Mouse (Mus musculus) MEL (cell line): ENCODE results near the gene Rimklb. TPM values are rescaled to one million over a fixed set of nuclear protein-coding genes. Genes with fewer than 3 reads are reported as not detected.

ENCODE experiments used
- DNase-seq: peaks from one replicate; pipeline ENCODE4 v3.0.0; 2011; ENCODE audit warnings: low read depth, low spot score
- H3K27ac ChIP-seq: 2 replicates; pipeline ENCODE4 v1.5.1; 2012; ENCODE audit warnings: low read depth, mild to moderate bottlenecking, control low read depth, low read length, moderate library complexity; ENCODE audit not compliant: control insufficient read depth
- H3K27me3 ChIP-seq, 2 experiments: fragments of 150-350 bp in 1 of 2; sonication (generic) in 1 of 2; 2 replicates each; pipeline ENCODE4 v1.6.1; 2012; ENCODE audit warnings: low read length in 2 of 2, mild to moderate bottlenecking in 2 of 2, improper control_type of control experiment in 1 of 2, moderate library complexity in 1 of 2; ENCODE audit not compliant: insufficient read depth in 2 of 2, control insufficient read depth in 1 of 2
- H3K36me3 ChIP-seq, 2 experiments: 2 replicates each; pipeline ENCODE4 v1.6.1; 2012 to 2014; ENCODE audit warnings: low read length in 2 of 2, improper control_type of control experiment in 1 of 2, inconsistent platforms in 1 of 2, mild to moderate bottlenecking in 1 of 2; ENCODE audit not compliant: insufficient read depth in 2 of 2, control insufficient read depth in 1 of 2
- H3K4me1 ChIP-seq, 2 experiments: fragments of 150-350 bp in 1 of 2; sonication (generic) in 1 of 2; 2 replicates each; pipeline ENCODE4 v1.6.1; 2012; ENCODE audit warnings: low read length in 2 of 2, improper control_type of control experiment in 1 of 2, mild to moderate bottlenecking in 1 of 2; ENCODE audit not compliant: insufficient read depth in 2 of 2, control insufficient read depth in 1 of 2
- H3K4me3 ChIP-seq, 2 experiments: fragments of 150-350 bp in 1 of 2; sonication (generic) in 1 of 2; 2 replicates each; pipeline ENCODE4 v1.5.1; 2012; ENCODE audit warnings: low read depth in 2 of 2, low read length in 2 of 2, mild to moderate bottlenecking in 2 of 2, moderate library complexity in 2 of 2, control low read depth in 1 of 2, improper control_type of control experiment in 1 of 2; ENCODE audit not compliant: control insufficient read depth in 1 of 2, insufficient read depth in 1 of 2
- H3K79me2 ChIP-seq: 2 replicates; pipeline ENCODE4 v1.6.1; 2012; ENCODE audit warnings: mild to moderate bottlenecking, low read length, moderate library complexity; ENCODE audit not compliant: control insufficient read depth, poor library complexity, insufficient read depth
- H3K9ac ChIP-seq: 2 replicates; pipeline ENCODE4 v1.6.1; 2012; ENCODE audit warnings: low read depth, mild to moderate bottlenecking, control low read depth, low read length, moderate library complexity; ENCODE audit not compliant: control insufficient read depth, poor library complexity, severe bottlenecking
- H3K9me3 ChIP-seq: fragments of 150-350 bp; sonication (generic); replicated peaks from 2 replicates; pipeline ENCODE4 v1.6.1; 2012; ENCODE audit warnings: mild to moderate bottlenecking, low read length, improper control_type of control experiment, moderate library complexity; ENCODE audit not compliant: insufficient read depth
- CHD2 ChIP-seq: IDR thresholded peaks from 2 replicates; pipeline ENCODE4 v1.6.1; 2011; ENCODE audit warnings: low read length, improper control_type of control experiment
- ETS1 ChIP-seq: IDR thresholded peaks from 2 replicates; pipeline ENCODE4 v1.6.1; 2012; ENCODE audit warnings: low read depth, mild to moderate bottlenecking, inconsistent platforms, low read length, improper control_type of control experiment, moderate library complexity
- GABPA ChIP-seq: IDR thresholded peaks from 2 replicates; pipeline ENCODE4 v1.6.1; 2012; ENCODE audit warnings: low read depth, mild to moderate bottlenecking, inconsistent platforms, low read length, improper control_type of control experiment, moderate library complexity
- GATA1 ChIP-seq: IDR thresholded peaks from 2 replicates; pipeline ENCODE4 v1.6.1; 2011; ENCODE audit warnings: low read depth, low read length, improper control_type of control experiment
- KAT2A ChIP-seq: conservative IDR thresholded peaks from 2 replicates; pipeline ENCODE4 v1.6.1; 2012; ENCODE audit warnings: low read depth, low read length, improper control_type of control experiment, inconsistent platforms
- MAX ChIP-seq: IDR thresholded peaks from 2 replicates; pipeline ENCODE4 v1.6.1; 2011; ENCODE audit warnings: low read length, improper control_type of control experiment
- MAZ ChIP-seq: IDR thresholded peaks from 2 replicates; pipeline ENCODE4 v1.6.1; 2012; ENCODE audit warnings: low read depth, mild to moderate bottlenecking, inconsistent platforms, low read length, improper control_type of control experiment
- MYC ChIP-seq: IDR thresholded peaks from 2 replicates; pipeline ENCODE4 v1.6.1; 2011; ENCODE audit warnings: low read depth, mild to moderate bottlenecking, low read length, improper control_type of control experiment, moderate library complexity
- POLR2AphosphoS2 ChIP-seq: IDR thresholded peaks from 2 replicates; pipeline ENCODE4 v1.6.1; 2011; ENCODE audit warnings: low read length, improper control_type of control experiment
- POLR2AphosphoS5 ChIP-seq: IDR thresholded peaks from 2 replicates; pipeline ENCODE4 v1.6.1; 2012; ENCODE audit warnings: low read depth, borderline replicate concordance, mild to moderate bottlenecking, inconsistent platforms, low read length, moderate library complexity, mixed read lengths
- SMC3 ChIP-seq: IDR thresholded peaks from 2 replicates; pipeline ENCODE4 v1.6.1; 2011; ENCODE audit warnings: low read depth, low read length, improper control_type of control experiment
- TAL1 ChIP-seq: IDR thresholded peaks from 2 replicates; pipeline ENCODE4 v1.6.1; 2012; ENCODE audit warnings: mild to moderate bottlenecking, inconsistent platforms, low read length, moderate library complexity, mixed read lengths
- UBTF ChIP-seq: IDR thresholded peaks from 2 replicates; pipeline ENCODE4 v1.6.1; 2012; ENCODE audit warnings: low read depth, mild to moderate bottlenecking, inconsistent platforms, low read length, improper control_type of control experiment, moderate library complexity, borderline replicate concordance; ENCODE audit not compliant: insufficient read depth
- USF1 ChIP-seq: IDR thresholded peaks from 2 replicates; pipeline ENCODE4 v1.6.1; 2014; ENCODE audit warnings: low read depth, mild to moderate bottlenecking, inconsistent platforms, low read length, improper control_type of control experiment, moderate library complexity
- ZMIZ1 ChIP-seq: IDR thresholded peaks from 2 replicates; pipeline ENCODE4 v1.6.1; 2012; ENCODE audit warnings: low read depth, mild to moderate bottlenecking, inconsistent platforms, low read length, improper control_type of control experiment, moderate library complexity
- polyA plus RNA-seq, 2 experiments: library from polyadenylated mRNA; stranded (reverse) in 1 of 2; unstranded in 1 of 2; fragments of >175 nt in 1 of 2; fragments of >200 nt in 1 of 2; gene quantifications; 2 replicates each; pipeline versions ENCODE4 v1.2.1 to v1.2.4; 2012; ENCODE audit warnings: low replicate concordance in 2 of 2, low read depth in 1 of 2; ENCODE audit not compliant: insufficient read length in 2 of 2, insufficient read depth in 1 of 2, missing spikeins in 1 of 2
- total RNA-seq: library from RNA; depleted of rRNA; stranded (reverse); fragments of 300-350 nt; gene quantifications from 2 replicates; pipeline ENCODE4 v1.2.3, GENCODE M21; 2012

Rimklb gene
- total and polyA plus RNA-seq, 3 experiments: 0.04 to 0.08 TPM; not detected in 1

DNA sequence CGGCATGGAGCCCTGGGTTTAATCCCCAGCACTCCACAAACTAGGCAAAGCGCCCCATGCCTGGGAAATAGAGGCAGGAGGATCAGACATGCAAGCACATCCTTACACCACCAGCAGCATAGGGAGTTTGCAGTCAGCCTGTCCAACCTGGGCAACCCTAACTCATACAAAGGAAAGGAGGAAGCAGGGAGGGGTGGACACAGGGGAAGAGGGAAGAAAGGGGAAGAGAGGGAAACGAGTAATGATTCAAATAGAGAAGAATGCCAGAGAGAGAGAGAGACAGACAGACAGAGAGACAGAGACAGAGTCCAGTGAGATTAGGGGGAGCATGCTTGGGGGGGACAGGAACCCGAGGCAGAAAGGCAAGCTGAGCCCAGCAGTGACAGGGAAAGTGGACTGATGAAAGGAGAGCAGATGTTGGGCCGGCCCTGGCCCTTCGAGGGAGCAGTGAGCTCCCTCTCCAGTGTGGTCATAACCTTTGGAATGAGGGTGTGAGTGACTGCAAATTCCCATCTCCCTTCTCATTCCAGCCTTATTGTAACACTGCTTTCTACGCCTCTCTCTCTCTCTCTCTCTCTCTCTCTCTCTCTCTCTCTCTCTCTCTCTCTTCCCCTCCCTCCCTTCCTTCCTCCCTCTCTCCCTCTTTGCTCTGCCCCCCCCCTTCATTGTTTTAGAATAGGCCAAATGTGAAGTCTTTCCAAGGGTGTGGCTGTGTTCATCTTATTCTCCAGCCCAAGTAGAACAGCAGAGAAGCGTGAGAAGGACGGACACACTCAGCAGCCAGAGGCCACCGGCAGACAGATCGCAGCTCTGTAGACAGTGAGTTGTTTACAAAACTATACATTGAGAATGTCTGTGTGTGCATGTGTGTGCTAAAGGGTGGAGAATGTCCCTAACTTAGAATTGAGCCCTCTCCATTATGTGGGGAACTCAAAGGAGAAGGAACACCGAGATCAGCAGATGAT, 14.6 kb upstream of the Rimklb start:
- DNase-seq: no peak
- H3K36me3 ChIP-seq: no peaks in the 10 kb centered on the region
- H3K27me3 ChIP-seq: peaks cover 0 to 2% of the 10 kb centered on the region in 2 experiments; a peak in 1 of 4 replicates
- H3K27ac ChIP-seq: no peak overlapping the region
- H3K9ac ChIP-seq: no peak overlapping the region
- no peak overlapping the region for H3K4me3 ChIP-seq
- no peaks in the 10 kb centered on the region for H3K79me2 ChIP-seq
- H3K4me1 ChIP-seq: no peaks in the 10 kb centered on the region
- TF ChIP-seq SMC3 (no peak), GATA1 (no peak), MAX (no peak)
- H3K9me3 ChIP-seq: no peaks in the 10 kb centered on the region

DNA sequence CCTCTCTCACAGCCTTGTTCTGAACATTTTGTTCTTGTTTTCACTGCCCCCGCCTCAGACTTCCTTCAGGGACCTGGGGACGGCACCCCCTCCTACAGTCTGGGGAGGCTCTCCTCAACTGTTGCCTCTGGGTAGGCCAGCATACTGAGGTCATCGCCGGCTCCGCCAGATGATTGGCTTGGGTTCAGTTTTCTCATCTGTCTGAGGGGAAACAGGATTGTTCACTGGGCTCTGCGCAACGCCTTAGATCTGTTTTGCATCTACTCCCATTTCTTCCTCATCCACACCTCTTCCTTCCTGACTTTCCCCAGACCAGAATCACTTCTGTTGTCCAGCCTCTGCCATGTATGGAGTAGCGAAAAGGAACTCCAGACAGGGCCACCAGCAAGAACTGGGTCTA, 9.9 kb upstream of the Rimklb start:
- Histone ChIP-seq H3K4me3 (no peak overlapping the region), H3K27ac (no peak overlapping the region), H3K4me1 (no peaks in the 10 kb centered on the region), H3K9me3 (no peaks in the 10 kb centered on the region), H3K36me3 (no peaks in the 10 kb centered on the region), H3K79me2 (no peaks in the 10 kb centered on the region), H3K9ac (no peak overlapping the region), H3K27me3 (peaks cover 0 to 3% of the 10 kb centered on the region in 2 experiments; a peak in 2 of 4 replicates)
- no peak for TF ChIP-seq CHD2
- TF ChIP-seq USF1: no peak
- TF ChIP-seq KAT2A: no peak
- no peak for TF ChIP-seq SMC3
- TF ChIP-seq ETS1: no peak
- no peak for TF ChIP-seq ZMIZ1
- no peak for TF ChIP-seq MYC
- TF ChIP-seq MAZ: no peak
- TF ChIP-seq UBTF: no peak
- no peak for TF ChIP-seq POLR2AphosphoS5
- TF ChIP-seq TAL1: no peak
- TF ChIP-seq GABPA: no peak
- no peak for TF ChIP-seq POLR2AphosphoS2
- DNase-seq: no peak
